Mouse (Mus musculus): ENCODE measurements around the gene Lct.

GRCm38 (mm10) chr1:128275908-128276307, 52.2 kb downstream of the Lct start:
- TF ChIP-seq CTCF (IDR thresholded peaks at IDR 0.05; ENCODE audit: borderline replicate concordance, extremely low read depth, insufficient read depth, insufficient read length) (no peak), POLR2A (IDR thresholded peaks at IDR 0.05; ENCODE audit: borderline replicate concordance, extremely low read depth, insufficient read depth, insufficient read length, poor library complexity, severe bottlenecking) (no peak)

All from brain, embryonic 14.5 days (tissue).